Comparison of ENCODE assay signal across 21 mouse cellular contexts in the genomic region with DNA sequence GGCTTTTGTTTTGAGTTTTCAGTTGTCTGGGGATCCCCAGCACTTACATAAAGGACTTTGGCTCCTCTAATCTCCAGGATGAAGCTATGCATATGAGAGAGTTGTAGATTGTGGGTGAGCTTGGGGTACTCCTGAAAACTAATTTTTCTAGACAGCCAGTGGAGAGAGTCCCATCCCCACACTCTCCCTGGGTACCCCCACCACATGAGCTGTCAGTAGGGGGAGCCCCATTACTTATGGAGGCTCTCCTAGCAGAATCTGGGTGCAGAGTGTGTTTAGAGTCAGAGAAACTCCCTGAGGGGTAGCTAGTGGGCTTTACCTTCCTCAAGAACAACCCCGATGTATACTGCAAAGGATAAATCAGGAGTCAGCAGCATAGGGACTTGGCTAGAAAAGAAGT. TPM values are rescaled to one million over a fixed set of nuclear protein-coding genes. Genes with fewer than 3 reads are reported as not detected.
DNase-seq lines count a peak whose midpoint lies in the region; ATAC-seq and TF ChIP-seq lines count a peak whose summit lies in the region.
"Had no signal": no experiment of that assay in that cellular context is flagged by ENCODE, and none has a peak within 500 bp of the region (broad histone marks: within the 10 kb centered on the region; RNA-seq: fewer than 3 reads in every experiment).

No protein-coding gene starts in this region.

- intact Hi-C loops in gastrocnemius, adult 2 months (cut with DNase I), result no loop called here

- H3K27me3 ChIP-seq in splenic B cell, adult 2 months (ENCODE audit: control insufficient read depth, insufficient read depth, low read length, poor library complexity, severe bottlenecking), result no peaks in the 10 kb centered on the region
- H3K27me3 ChIP-seq: limb, embryonic 13.5 days had no signal

- no peak for DNase-seq in gastrocnemius, adult 2 months
- DNase-seq in gastrocnemius, postnatal 10 days, result no peak
- DNase-seq in lung, postnatal 14 days, result peak; percentile 25
- DNase-seq in lung, postnatal 10 days, result no peak
- DNase-seq in T-cell, adult 2 months (ENCODE audit: low spot score), result peak; percentile 12
- peak; percentile 36 for DNase-seq in splenic B cell, adult 2 months (ENCODE audit: low read depth, low spot score)
- DNase-seq in cerebellum, adult 8-10 months, result no peak
- DNase-seq: adrenal gland, postnatal 14 days; forebrain, postnatal 0 days; kidney, adult 2 months; kidney, postnatal 4 days; retina, postnatal 1 day had no signal

- no peak overlapping the region for H3K4me3 ChIP-seq in gastrocnemius, adult 2 months
- H3K4me3 ChIP-seq: embryonic facial prominence, embryonic 10.5 days; limb, embryonic 13.5 days; megakaryocyte, embryonic 14.5 days had no signal

- TF ChIP-seq CTCF in gastrocnemius, adult 2 months (IDR thresholded peaks at IDR 0.05), result peak; percentile 24; the same call in 1 of the 2 replicates

- ATAC-seq in megakaryocyte, adult 5-6 weeks (ENCODE audit: poor library complexity, severe bottlenecking), result no peak
- ATAC-seq: forebrain, postnatal 0 days; hindbrain, embryonic 16.5 days had no signal

- H3K36me3 ChIP-seq in splenic B cell, adult 2 months (ENCODE audit: control insufficient read depth, insufficient read depth, low read length, poor library complexity, severe bottlenecking), result no peaks in the 10 kb centered on the region
- H3K36me3 ChIP-seq: embryonic facial prominence, embryonic 10.5 days; limb, embryonic 13.5 days had no signal

- no peak overlapping the region for H3K27ac ChIP-seq in gastrocnemius, adult 2 months
- H3K27ac ChIP-seq: embryonic facial prominence, embryonic 10.5 days; limb, embryonic 13.5 days had no signal

RNA-seq across cellular contexts. Expression of a gene that starts 13.0 kb away (rescaled TPM):
- total RNA-seq in gastrocnemius, adult 2 months (2021), result not detected
- total RNA-seq in gastrocnemius, postnatal 10 days (2021), result not detected
- not detected in 2 replicates for total RNA-seq in megakaryocyte, adult 5-6 weeks (2015)
- not detected in 2 replicates for total RNA-seq in megakaryocyte, adult 5-6 weeks (2017)
- total RNA-seq: adrenal gland, postnatal 14 days; forebrain, postnatal 0 days; gastrocnemius, adult 8-10 months; heart, postnatal 25 days; left cerebral cortex, adult 18-20 months; neutrophil, adult 5-6 weeks had no signal

RNA-seq across cellular contexts. Expression of a gene that starts 35.2 kb away (rescaled TPM):
- not detected for total RNA-seq in gastrocnemius, adult 2 months (2021)
- total RNA-seq in gastrocnemius, postnatal 10 days (2021), result 1 to 10 TPM in 1 of 2 experiments, under 1 TPM in 1; 0.21 to 1.4 TPM
- total RNA-seq in megakaryocyte, adult 5-6 weeks (2015), result 0.59 TPM in 1 of 2 replicates, not detected in the other
- 0.22 and 0.85 TPM in 2 replicates for total RNA-seq in megakaryocyte, adult 5-6 weeks (2017)
- total RNA-seq: gastrocnemius, adult 8-10 months; left cerebral cortex, adult 18-20 months had no signal

Comparison
In these comparisons a context has a peak if more than half of its experiments do, and no peak if none do; other contexts are left out.
1. DNase-seq: peak in lung, postnatal 14 days (single experiment), T-cell, adult 2 months (single experiment) and splenic B cell, adult 2 months (single experiment); none in gastrocnemius, adult 2 months (single experiment), gastrocnemius, postnatal 10 days (single experiment), lung, postnatal 10 days (single experiment) and cerebellum, adult 8-10 months (single experiment).